Mouse (Mus musculus) urinary bladder, postnatal 25 days (tissue): ENCODE data around the gene Pigt.

Source experiments
- DNase-seq: peaks from one replicate; pipeline ENCODE4 v3.0.0; 2022; ENCODE audit warnings: low spot score

Gene Pigt

DNA sequence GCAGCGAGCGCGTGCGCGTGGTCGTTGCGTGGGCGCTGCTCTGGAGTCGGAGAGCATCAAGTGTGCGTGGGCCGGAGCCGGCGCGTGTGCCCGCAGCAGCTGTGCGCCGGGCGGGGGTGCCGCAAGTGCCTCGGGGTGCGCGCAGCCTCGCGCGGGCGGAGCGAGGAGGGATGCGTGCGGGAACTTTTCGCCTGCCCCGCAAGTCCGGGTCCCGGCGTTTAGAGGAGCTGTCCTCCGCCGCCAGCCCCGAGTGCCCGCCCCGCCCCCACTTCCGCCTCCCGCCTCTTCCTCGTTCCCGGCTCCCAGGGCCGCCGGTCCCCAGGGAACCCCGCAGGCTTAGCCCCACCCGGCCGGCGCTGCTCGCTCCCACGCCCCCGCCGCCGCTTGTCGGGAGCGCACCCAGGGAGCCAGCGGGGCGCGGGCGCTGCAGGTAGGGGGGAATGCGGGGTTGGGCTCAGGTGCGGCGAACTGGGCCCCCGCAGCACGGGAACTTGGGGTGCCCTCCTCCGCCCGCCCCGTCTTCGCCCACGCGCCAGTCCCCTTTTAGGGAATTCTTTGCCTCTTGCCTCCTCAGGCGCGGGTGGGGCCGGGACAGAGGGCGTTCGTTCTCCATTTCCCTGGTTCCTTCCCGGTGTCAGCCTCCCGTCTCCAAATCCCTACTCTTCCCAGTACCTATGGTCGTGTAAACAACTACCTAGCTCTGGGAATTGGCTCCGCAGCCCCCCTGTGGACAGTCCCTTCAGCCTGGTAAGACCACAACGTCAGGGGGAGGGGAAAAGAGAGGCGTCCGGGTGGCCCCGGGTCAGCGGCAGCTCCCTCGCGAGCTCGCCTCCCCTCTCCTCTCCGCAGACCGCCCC, 10.8 kb upstream of the Pigt start:
- peak; percentile 62 for DNase-seq

DNA sequence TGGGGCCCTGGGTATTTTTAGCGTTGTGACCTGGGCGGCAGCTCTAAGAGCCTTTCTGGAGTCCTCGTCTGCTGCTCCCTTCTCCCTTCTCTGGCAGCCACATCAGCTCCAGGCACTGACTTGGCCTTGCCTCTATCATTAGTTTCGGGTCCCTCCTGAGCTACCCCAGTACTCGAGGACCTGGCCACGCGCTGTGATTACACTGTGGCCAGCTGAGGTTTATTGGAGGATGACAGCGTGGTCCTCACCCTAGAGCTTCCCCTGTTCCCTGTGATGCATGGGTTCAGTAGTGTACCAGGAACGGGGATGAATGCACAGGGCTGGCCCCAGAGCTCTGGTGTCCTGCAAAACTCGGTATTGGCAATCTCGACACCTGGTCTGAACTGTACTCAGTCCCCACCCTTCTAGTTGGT, 10.2 kb upstream of the Pigt start:
- DNase-seq: no peak

DNA sequence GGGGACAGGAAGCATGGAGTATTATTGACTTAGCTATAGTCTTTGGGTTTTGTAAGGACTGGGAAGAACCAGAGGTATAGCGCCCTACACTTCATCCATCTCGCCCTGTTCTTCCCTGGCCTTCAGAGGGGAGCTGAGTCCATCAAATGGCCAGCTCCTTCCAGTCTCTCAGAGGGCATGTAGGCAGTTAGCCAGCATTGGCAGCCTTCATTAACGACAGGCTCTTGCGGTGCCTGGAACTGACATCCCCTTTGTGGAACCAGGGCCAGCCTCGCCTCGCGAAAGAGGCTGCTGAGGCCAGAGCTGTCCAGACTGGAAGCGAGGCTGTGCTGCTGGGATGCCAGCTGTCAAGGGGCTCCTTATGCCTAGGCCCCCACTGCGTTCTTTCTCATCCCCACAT, 9.5 kb upstream of the Pigt start:
- no peak for DNase-seq

DNA sequence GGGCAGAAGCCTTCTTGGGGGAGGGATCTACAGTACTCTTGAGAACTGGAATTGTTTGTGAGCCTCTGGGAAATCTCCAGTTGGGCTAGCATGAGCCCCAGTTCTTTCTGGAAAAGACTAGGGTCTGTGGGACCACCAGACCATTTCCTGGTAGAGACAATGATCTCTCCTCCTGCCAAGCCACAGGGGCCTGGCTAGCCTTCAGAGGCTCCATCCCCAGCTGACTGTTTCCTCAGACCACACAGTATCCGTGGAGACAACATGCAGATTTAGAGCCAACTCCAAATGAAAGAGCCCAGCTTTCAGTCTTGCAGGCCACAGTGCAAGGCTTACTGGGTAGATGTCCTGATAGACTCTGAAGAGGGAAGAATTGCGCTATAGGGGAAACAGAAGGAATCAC, 3.2 kb upstream of the Pigt start:
- no peak for DNase-seq

DNA sequence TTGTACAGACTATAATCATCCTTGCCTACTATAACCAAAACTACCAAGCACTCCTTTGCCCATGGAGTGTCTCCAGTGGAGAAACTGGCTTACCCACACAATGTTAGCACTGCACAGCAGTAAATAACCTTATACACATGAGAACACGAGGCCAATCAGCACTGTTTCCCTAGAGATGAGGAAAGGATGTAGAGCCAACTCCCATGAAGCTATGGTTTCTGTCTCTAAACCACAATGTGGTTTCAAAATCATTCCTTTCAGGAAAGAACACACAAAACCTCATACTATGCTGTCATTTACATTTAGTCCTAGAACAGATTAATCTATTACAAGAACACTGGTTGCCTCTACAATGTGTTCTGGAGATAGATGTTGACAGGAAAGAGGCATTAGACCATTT, 989 bp upstream of the Pigt start:
- no peak for DNase-seq

DNA sequence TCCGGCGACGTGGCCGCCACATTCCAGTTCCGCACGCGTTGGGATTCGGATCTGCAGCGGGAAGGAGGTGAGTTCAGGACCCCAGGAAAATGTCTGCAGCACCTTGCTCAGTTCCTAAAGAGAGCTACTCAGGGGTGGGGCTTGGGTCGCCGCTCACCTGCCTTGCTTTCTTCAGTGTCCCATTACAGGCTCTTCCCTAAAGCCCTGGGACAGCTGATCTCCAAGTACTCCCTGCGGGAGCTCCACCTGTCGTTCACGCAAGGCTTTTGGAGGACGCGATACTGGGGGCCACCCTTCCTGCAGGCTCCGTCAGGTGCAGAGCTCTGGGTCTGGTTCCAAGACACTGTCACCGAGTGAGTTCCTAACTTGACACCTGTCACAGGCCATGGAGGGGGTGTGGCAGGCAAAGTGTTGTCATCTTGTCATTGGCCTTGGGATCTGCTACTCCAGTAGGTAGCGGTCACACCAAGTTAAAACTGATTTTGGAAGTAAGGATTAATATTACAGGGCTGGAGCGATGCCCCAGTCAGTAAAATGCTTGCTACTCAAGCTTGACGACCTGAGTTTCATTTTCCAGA, 460 bp downstream of the Pigt start:
- no peak for DNase-seq

DNA sequence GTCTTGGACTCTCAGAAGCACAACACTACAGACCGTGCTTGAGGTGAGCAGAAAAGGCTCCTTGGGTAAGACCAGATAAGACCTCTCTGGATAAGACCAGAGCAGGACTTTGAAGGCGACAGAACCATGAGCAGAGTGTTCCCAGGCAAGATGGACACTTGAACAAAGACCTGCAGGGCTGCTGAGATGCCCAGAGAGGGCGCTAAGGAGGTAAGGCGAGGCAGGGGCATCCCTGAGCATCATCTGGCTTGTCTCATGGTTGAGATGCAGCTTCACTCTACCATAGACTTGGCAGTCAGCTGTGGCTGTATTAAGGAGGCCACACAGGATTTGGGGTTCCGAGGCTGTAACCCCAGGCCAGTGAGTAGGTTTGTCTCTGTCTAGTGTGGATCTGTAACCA, 2.0 kb downstream of the Pigt start:
- DNase-seq: no peak

DNA sequence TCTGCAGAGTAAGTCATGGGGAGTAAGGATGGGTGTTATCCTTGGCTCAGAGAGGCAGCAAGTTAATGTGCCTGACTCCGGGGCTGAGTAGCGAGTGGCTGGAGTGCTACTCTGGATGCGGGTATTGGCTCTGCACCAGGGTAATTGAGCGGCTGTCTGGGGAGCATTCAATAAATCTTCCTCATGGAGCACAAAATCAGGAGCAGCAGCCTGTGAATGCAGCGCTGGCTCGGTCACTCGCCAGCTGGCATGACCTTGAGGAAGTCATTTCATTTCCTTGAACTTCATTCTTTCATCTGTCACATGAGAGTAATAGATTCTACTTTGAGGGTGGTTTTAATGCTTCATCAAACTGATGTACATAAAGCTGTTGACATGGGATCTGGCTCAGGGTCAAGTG, 3.2 kb downstream of the Pigt start:
- no peak for DNase-seq

DNA sequence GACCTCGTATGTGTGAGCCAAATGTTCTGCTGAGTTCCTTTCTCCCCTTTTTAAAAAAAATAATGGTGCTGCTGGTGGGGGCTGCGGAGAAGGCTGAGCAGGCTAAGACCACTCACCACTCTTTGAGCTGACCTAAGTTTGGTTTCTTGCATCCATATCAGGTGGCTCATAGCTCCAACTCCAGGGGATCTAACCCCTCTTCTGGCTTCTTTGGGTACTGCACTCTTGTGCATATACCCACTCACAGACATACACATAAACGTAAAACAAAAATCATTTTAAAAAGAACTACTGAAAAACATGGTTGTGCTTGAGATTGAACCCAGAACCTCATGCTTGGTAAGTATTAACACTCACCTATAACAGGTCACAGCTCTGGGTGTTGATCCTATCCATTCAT, 7.6 kb downstream of the Pigt start:
- no peak for DNase-seq

DNA sequence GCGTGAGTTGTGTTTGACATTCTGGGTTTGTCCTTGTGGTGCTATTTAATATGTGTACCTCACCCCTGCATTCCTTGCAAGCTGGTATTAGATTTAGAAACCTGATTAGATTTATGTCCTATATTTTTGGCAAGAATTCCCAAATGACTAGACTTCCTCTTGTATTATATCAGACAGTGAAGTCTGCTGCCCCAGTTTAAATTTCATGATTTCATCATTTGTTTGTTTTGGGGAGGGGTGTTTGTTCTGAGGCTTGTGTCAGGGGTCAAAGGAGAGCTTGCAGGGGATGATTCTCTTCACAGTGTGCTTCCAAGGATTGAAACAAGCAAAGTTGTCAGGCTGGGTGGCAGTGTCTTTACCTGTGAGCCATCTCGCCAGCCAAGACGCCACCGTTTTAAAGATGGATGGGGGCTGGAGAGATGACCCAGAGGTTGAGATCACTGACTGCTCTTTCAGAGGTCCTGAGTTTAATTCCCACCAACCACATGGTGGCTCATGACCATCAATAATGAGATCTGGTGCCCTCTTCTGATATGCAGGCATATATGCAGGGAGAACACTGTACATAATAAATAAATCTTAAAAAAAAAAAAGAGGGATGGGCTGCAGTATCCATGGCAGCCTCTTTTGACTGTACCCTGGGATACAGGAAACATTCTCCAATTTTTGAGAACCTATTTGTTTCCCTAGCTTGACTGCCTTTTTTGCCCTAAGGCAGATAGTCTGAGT, 8.5 kb downstream of the Pigt start:
- no peak for DNase-seq

DNA sequence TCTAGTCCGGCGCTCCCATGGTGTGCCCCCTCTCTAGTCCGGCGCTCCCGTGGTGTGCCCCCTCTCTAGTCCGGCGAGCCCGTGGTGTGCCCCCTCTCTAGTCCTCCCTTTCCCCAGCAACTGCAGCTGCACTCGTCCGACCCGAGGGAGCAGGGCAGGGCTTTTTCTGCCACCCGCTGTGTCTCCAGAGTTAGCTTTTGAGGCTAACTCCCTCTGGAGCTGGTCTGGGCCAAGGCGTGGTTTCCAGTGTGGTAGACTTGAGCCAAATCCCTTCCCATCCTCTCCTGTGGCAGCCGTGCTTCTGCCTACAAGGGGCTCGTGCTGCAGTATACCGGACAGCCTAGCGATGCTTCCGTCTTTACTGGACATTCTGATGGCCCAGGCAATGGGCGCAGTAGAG, 10.5 kb downstream of the Pigt start:
- DNase-seq: no peak

DNA sequence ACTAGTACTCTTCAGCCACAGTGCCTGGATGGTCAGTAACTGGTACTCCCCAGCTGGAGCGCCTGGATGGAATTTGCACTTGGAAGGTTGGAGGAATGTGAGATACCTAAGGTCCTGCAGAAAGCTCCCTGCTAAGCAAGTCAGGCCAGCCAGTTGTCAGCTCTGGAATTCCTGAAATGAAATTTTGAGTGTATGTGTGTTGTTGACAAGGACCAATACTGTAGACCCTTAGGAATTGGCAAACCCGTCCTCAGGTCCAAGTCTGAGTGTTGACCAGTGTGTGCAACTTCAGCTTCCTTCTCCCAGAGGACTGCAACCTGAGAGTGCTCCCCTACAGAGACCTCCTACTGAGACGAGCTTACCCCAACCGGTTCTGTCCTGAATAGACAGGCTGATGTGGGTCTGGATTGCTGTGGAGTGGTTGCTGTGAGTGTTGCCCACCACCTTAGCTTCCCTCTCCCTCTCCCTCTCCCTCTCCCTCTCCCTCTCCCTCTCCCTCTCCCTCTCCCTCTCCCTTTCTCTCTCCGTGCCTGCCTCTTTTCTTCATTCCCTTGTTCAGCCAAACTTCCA, 13.4 kb downstream of the Pigt start:
- DNase-seq: no peak

DNA sequence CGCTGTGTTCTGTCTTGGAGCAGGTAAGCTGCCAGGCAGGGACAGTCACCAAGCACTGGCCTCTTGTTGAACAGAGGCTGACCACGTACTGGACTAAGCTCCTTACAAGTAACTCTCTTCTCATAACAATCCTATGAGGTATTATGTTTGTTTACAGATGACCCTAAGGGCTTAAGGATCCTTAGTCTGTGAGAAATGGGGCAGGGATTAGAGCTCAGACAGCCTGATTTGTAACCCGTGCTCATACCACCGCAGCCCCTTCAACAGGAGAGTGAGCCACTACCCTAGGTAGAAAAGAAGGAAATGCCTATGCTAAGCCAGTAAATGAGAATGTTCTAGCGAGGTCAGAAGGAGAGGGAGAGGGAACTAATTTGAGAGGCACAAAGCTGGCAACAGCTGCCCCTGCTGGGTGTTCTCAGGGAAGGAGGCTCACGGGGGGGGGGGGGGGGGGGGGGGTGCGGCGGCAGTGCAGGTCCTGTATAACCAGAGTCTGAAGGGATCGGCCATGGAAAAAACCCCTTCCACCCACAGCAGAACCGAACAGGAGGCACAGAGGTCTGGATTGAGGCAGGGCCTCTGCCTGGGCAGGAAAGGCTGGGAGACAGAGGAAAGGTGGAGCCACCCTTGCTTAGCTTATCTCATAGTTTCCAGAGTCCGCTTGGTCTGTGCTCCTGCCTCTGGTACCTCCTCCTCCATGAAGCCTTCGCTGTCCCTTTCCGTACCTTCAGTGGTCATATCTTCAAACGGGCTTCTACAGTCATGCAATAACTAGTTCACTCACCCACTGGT, 15.0 kb downstream of the Pigt start:
- DNase-seq: no peak

DNA sequence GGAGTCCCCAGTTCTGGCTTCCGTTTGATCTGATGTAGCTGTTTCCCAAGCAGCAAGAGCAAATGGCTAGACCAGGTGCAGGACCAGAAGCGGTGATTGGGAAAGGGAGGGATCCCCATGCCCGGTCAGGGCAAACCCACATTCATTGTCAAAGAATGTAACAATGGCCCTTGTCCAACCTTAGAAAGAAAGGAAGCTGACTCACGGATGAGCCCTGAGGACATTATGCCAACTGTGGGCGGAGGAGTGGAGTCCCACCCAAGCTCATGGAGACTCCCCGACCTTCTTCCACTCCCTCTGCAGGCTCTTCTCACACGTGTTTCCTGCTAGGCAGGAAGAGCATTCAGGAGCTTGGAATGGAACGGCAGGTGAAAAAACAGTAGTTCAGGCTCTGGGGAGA, 16.1 kb downstream of the Pigt start:
- peak; percentile 36 for DNase-seq

DNA sequence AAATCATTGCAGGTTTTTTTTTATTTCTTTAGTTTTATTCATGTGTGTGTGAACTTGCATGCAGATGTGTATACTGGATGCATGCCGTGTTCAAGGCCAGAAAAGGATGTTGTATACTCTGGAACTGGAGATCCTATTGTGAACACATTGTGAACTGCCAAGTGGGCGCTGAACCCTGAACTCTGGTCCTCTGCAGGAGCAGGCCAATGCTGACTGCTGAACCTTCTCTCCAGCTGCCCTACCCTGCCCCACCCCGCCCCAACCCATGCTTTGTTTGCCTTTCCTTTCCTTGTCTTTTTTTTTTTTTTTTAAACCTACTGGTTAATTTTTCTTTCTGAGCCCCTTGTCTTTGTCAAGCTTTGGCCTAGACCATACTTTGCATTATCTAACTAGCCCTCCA, 17.6 kb downstream of the Pigt start:
- no peak for DNase-seq

DNA sequence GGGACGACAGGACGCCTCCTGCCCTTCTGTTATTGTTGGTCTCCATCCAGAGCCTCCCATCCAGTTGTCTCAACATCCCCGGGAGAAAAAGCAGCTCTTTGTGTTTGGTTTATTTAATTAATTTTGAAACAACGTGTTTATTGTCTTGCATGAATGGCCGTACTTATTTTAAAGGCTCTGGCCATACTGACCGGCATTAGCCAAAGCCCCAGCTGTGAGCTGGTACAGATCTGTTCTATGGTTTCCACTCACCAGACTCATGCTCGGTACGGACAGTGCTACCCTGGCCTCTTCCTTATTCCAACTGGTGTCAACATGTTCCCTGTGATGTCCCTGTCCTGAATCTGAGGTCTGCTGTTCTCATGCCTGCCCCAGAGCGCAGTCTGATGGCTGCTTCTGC, 18.6 kb downstream of the Pigt start:
- no peak for DNase-seq

DNA sequence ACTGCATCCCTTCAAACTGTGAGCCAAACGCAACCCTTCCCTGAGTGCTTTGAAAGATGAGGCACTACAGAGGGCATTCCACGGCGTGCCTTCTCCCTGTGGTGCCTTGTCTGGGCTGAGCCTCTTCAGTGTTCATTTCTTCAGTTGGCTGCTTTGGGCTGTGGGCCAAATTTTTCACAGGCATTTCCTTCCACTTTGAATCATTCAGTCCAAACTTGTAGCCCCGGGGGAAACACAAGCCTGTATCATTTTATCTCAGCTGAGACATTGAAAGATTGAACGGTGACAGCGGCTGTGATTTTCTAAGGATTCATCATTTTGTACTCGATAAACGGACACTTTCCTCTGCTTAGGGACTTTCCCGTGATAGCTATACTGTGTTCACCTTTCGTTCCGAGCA, 19.3 kb downstream of the Pigt start:
- no peak for DNase-seq

DNA sequence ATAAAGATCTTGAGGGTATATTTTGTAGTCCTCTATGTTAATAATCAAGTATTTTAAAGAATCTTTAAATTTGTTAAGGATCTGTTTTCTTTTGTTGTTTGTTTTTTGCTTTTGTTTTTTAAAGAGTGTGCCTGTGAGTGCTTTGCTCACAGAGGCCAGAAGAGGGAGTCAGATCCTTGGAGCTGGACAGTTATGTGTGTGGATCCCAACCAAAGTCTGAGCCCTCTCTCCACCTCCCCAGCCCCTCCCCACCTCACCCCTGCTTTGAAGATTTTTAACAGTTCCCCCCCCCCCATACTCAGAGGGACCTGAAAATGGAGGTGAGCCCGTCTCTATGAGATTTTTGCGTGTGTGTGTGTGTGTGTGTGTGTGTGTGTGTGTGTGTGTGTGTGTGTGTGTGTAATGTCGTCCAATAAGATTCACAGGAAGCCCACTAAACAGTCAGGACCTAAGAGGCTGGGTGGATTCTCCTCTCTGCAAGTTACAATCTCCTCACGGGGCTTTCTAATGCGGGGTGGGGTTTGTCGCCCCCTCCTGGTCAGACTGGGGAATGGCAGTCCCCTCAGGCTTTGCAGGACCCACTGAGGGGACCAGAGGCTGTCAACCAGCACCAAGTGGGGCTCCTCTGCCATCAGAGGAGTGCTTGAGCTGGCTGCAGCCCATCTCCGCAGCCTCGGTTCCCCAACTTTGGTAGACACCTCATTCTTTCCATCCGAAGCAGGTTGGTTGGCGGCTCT, 20.3 kb downstream of the Pigt start:
- peak; percentile 66 for DNase-seq

DNA sequence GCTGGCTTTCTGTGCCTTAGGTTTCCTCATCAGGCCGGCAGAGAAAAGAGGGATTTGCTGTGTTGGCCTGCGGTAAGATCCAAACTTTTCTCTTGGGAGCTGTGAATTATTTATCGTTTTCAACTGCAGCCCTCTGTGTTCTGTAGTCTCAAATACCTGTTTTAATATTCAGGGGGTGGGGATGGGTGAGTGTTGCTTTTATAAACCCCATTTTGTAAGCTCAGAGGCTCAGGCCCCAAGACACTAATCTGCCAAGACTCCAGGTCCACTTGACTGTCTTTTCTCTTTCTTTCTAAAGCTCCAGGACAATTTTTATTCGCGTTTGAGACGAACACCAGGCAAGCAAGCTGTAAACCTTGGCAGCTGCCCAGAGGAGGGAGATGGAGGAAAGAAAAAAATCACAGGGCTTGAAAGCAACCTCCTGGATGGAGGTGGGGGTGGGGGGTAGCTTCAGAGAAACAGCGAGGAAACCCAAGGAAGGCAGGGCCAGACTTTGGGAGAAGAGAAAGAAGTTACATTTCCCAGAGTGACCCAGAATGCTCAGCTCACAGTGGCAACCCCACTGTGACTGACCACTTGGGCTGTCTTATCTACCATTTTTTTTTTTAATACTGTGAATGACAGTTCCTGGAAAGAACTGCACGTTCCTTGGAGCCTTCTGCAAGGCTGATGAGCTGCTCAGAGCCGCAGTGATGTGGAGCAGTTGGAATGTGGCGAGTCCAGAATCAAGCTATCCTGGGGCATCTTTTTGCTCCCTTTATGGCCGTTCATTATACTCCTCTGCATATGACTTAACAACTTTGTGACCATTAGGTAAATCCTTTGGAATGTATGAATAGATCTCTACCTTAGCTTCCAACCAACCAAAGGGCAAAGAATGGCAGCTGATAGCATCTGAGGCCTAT, 21.2 kb downstream of the Pigt start:
- DNase-seq: no peak

DNA sequence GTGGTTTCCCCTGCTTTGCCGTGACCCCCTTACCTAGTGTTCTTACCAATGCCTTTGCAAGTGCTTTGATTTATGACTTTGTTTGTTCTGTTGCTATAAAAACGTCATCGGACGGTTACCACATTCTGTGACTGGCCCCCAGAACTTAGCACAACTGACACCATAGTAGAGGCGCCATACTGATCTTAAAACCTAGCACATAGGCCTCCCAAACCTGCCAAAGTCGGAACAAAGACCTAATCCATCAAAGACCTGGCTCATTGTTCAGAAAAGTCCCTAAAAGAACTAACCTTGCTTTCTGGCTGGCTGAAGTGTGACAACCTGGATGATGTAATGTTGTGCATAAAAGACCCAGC, 21.8 kb downstream of the Pigt start:
- no peak for DNase-seq

DNA sequence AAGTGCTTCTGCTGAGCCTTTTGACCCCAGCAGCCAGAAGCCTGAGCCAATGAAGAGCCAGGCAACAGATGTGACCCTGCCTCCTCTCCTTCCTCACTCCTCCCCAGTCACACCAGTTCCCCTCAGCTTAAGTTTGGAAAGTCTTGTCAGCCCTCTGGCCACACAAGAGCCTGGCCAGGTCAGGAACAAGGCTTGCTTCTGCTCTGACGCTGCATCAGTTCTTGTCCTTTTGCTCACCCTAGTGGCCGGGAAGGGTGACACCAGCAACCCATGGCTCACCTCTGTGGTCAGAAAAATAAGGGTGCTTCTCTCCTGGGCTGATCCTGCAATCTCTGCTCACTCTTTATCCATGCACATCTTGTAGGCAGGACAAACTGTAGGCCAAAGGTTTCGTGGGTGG, 23.5 kb downstream of the Pigt start:
- no peak for DNase-seq
